Mouse (Mus musculus): ENCODE measurements around the gene Slc16a8.

GRCm38 (mm10) chr15:79285399-79285798, 30.8 kb upstream of the Slc16a8 start, which contains the start of gene Baiap2l2:
- no peak for TF ChIP-seq CTCF (IDR thresholded peaks at IDR 0.05)
- TF ChIP-seq EP300 (IDR thresholded peaks at IDR 0.05), result no peak

Data from lung, postnatal 0 days (tissue).